Mouse (Mus musculus) gastrocnemius, adult 8-10 months (tissue): ENCODE measurements around the gene Nadsyn1. TPM values are rescaled to one million over a fixed set of nuclear protein-coding genes. Genes with fewer than 3 reads are reported as not detected.

ENCODE experiments used
- DNase-seq, 2 experiments: peaks; one replicate each; pipeline ENCODE4 v3.0.0; 2022; ENCODE audit warnings: low spot score in 2 of 2
- total RNA-seq, 4 experiments: library from RNA; stranded (reverse); gene quantifications; 2 replicates each; pipeline ENCODE4 v1.2.4; 2022

The Nadsyn1 gene
- 1 to 10 TPM; 2.5 to 3.6 (median 2.8) TPM for total RNA-seq

DNA sequence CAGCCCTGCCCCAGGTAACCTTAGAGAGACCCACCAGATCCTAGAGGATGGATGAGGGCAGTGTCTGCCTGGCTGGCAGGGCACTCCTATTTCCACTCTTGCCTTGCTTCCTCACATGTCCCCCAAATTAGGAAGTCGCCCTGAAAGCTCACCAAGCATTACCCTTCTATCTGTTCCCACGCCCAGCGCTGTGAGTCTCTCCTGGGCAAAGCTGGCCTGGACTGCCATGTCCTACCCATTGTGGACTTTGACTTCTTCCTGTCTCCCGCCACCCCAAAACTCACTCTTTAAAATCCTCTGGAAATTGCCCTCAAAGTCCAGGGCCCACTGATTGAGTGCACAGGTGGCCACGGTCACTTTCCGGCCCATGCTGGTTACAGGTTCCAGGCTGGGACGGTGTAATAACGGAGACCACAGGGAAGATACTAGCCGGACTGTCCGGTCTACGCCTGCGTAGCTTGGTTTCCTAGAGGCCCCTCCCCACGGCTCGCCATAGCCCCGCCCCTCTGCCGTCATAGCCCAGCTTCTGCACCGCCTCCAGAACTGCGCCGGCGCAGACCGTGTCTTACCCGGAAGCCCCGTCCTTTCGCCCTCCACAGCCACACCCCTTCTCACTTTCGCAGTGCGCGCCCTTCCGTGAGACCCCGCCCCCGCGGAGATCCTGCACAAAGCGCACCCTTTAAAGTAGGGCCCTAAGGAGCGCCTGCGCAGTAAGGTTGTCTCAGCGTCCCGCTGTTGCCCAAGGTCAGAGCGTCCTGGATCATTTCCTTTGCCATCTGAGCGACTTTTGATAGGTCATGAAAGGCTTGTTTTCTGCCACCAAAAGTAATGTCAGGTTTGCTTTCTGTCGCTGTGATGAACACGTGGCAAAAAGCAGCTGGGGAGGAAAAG is at the start of gene Nadsyn1, which contains the start of gene Dhcr7:
TSS of gene Nadsyn1 (minus strand) at position 475 of the 891 bp plus-strand sequence.
TSS of gene Dhcr7 (plus strand) at position 771 of the 891 bp plus-strand sequence.
- DNase-seq = peak; percentile 99

GRCm38 (mm10) chr7:143868874-143869273 is 46.2 kb upstream of the Nadsyn1 start:
- no peak for DNase-seq

- DNase-seq = no peak
Observed at GRCm38 (mm10) chr7:143866538-143866937, 43.9 kb upstream of the Nadsyn1 start, which contains the start of gene Gm498. Gene Gm498, plus strand, starts transcription at chr7:143866838.

- DNase-seq = no peak
Observed at GRCm38 (mm10) chr7:143848768-143849482, 26.3 kb upstream of the Nadsyn1 start.

- DNase-seq = no peak
Observed at GRCm38 (mm10) chr7:143848127-143848767, 25.6 kb upstream of the Nadsyn1 start.

GRCm38 (mm10) chr7:143841301-143841700 is 18.7 kb upstream of the Nadsyn1 start:
- no peak for DNase-seq

DNA sequence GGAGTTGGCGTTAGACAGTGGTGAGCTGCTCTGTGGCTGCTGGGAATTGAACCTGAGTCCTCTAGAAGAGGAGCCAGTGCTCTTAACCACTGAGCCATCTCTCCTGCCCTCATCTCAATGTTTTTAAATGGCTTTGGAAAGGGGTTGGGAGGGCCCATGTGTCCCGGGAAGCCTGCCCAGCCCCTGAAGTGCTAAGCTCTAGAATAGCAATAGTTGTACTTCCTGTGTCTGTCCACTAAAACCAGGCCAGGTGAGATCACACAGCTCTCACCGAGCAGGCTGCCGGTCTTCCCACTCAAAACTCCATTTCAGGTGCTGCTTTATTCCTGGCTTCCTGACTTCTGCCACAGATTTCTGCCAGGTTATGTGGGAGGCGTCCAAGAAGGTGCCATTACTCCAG is 17.5 kb upstream of the Nadsyn1 start:
- DNase-seq = no peak

DNA sequence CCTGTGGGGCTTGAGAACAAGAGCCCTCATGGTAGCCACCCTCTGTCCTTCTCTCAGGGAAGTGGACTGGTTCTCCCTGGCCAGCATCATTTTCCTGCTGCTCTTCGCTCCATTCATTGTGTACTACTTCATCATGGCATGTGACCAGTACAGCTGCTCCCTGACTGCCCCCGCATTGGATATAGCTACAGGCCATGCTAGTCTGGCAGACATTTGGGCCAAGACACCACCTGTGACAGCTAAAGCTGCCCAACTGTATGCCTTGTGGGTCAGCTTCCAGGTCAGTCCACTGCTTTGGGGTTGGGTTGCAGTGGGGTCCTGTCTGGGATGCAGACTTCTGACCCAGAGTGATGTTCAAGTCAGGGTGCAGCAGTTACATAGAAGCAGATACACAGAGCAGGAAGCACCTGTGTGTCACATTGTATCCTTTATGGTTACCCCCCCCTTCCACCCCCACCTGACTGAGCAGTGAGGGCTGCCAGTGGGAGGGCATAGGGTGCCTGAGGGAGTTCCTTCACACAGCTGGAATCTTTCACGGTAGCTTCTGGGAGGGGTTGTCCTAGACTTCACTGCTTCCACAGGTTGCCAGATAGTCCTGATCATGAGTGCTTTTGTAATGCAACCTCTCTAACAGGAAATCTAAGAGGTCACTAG is 15.2 kb upstream of the Nadsyn1 start:
- no peak for DNase-seq

- no peak for DNase-seq
Observed at GRCm38 (mm10) chr7:143834972-143835371, 12.3 kb upstream of the Nadsyn1 start.

DNA sequence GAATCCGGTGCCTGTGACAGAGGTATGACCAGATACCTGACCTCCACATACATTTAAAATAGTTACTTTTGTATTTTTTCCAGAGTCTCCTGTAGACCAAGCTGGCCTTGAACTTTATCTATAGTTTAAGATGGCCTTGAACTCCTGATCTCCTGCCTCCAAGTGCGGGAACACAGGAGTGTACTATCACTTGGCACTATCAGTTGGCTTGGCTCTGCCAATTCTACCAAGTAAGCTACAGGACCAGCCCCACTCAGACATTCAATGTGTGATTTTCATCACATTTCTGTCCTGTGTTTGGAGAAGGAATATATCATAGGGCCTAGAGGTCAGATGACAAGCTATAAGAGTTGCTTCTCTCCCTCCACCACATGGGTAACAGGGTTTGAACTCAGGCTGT is 11.7 kb upstream of the Nadsyn1 start:
- DNase-seq = no peak

DNA sequence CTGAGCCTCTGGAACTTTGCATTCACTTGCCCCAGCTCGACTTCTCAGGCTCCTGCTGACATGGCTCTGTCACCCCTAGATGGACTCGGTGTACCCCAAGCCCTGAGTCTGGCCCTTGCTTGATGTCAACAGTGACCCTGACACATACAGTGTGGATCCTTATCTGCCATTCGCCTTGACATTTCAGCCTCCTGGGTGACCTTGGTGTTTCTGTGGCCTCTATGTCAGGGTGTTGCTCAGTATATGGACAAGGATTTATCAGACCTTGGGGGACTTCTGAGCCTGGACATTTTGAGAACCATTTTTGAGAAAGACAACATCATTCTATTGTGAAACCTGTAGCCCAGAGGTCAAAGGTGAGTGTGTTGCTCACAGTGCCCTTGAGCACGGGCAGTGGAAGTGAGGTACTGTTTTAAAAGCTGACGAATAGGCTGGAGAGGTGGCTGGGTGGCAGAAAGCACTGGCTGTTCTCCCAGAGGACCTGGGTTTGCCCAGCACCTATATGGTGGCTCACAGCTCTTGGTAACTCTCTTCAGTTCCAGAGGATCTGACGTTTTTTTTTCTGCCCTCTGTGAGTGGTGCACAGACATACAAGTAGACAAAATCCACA is 11.0 kb upstream of the Nadsyn1 start:
- no peak for DNase-seq

DNA sequence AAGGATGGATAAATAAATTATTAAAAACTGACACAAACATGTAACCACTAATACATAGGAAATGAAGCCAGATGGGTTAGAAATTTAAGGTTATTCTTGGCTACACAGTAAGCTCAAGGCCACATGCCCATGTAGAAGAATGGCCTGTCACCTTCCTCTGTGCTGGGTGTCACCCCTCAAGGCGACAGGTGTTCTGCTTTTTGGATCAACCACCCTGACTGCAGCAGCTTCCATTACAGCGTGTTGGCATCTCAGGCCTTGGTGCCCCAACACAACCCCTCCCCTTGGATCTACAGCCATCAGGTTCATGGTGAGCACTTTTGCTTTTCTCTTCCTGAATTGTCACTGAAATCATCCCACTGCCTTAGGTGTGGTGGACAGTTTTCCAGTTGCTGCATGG is 10.0 kb upstream of the Nadsyn1 start:
- no peak for DNase-seq

DNA sequence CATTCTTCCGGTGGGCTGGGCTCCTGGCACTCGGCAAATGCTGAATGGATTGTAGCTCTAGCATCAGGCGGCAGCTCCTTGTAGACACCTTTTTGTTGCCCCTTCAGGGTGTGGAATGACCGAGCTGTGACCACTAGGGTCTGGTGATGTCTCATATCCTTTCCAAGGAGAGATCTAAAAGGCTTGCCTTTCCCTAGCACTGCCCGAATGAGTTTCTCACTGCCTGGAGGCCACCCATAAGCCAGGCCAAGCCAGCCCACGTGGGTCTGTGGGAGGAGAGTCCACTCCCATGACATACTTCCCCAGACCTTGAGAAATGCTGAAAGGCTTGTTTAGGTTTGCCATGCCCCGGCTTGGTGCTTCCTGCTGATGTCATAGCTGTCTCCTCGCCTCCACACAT is 9.5 kb upstream of the Nadsyn1 start:
- DNase-seq = no peak

DNA sequence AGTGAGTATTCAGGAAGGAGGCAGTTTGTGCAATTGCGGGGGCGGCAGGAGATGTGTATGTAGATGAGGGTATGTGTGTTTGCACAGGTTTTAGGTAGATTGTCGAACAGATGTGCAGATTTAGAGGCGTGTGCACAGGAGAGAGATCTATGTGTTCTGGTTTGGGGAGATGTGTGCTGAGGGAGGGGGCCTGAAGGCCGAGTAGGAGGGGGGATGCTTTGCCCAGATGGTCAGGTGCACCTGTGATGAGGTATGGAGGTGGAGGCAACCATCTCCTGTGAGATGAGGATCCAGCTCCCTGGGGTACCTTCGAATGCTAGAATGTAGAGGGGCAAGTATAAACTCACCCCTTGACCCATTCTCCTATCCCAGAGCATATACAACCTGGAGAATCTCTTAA is 7.8 kb upstream of the Nadsyn1 start:
- no peak for DNase-seq

GRCm38 (mm10) chr7:143829504-143830331 is 7.1 kb upstream of the Nadsyn1 start:
- DNase-seq = peak; percentile 85 to 91

GRCm38 (mm10) chr7:143826985-143827384 is 4.3 kb upstream of the Nadsyn1 start:
- DNase-seq = no peak

DNA sequence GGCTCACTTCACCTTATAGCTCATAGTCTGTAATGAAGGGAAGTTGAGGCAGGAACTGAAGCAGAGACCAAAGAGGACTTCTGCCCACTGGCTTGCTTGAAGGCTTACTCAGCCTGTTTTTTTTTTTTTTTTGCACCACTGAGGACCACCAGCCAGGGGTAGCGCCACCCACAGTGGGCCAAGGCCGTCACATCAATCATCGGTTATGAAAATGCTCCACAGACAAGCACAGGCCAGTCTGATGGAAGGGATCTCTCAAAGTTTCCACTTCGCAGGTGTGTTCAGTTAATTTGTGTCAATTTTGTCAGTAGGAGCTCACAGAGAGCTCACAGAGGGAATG is 587 bp upstream of the Nadsyn1 start:
- DNase-seq = no peak

DNA sequence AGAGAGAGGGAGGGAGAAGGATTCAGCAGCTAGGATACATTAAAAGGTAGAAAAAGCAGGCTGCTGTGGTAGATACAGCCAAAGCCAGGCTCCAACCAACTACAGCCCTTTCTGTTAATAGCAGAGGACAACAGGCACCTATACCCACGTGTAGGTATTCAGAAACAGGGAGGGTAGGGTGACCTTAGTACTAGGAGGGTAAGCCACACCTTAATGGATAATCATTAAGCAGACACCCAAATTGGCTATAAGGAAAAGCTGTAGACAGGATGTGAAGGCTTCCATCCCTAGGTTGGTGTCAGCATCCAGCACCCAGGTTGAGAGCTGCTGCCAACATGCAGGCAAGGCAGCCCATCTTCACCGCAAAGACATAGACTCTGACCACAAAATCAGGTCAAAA is 1.4 kb downstream of the Nadsyn1 start:
- no peak for DNase-seq

DNA sequence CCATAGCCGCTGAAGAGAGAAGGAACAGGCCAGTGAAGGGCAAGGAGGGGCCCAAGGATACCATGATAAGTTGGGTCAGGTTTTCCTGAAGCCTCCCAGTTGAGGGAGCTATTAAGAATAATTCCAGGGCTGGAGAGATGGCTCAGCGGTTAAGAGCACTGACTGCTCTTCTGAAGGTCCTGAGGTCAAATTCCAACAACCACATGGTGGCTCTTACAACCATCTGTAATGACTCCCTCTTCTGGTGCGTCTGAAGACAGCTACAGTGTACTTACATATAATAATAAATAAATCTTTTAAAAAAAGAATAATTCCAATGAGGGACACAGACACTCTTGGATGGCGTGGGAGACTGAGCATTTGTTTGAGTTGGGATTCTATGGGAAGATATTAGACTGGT is 3.4 kb downstream of the Nadsyn1 start:
- no peak for DNase-seq

- DNase-seq = no peak
Observed at GRCm38 (mm10) chr7:143808909-143809308, 13.7 kb downstream of the Nadsyn1 start.
